Mouse (Mus musculus) thymus, adult 2 months (tissue): Measurements from ENCODE around the gene Unc5c.

ENCODE experiments used
- CTCF ChIP-seq: fragments of 200-500 bp; IDR thresholded peaks from 2 replicates; pipeline ENCODE4 v1.5.1; 2012; ENCODE audit warnings: mild to moderate bottlenecking, control low read depth, low read length, moderate library complexity, borderline replicate concordance; ENCODE audit not compliant: control insufficient read depth, poor library complexity, insufficient read depth; ENCODE audit errors: extremely low read depth
- POLR2A ChIP-seq: fragments of 200-500 bp; IDR thresholded peaks from 2 replicates; pipeline ENCODE4 v1.6.1; 2012; ENCODE audit warnings: mild to moderate bottlenecking, low read length, control low read depth, moderate library complexity; ENCODE audit not compliant: control insufficient read depth, poor library complexity, insufficient read depth; ENCODE audit errors: extremely low read depth

- TF ChIP-seq POLR2A (no peak), CTCF (no peak)
Observed at GRCm38 (mm10) chr3:141490647-141491046, 25.6 kb downstream of the Unc5c start.
